Mouse (Mus musculus): ENCODE measurements at regions not wholly inside any gene's neighbourhood (a gene's known extent, or its start where the extent isn't known, plus 50 kb on each side); places are given as distances from the start of the nearest gene placed in this dataset.

- ATAC-seq (replicated peaks; ENCODE audit: low read depth, poor library complexity, severe bottlenecking) = no peak
Observed at GRCm38 (mm10) chr2:137981766-137982165, 274.6 kb upstream of the Btbd3 start.

- ATAC-seq (replicated peaks; ENCODE audit: low read depth, poor library complexity, severe bottlenecking) = no peak
Observed at GRCm38 (mm10) chr2:137977767-137978166, 278.6 kb upstream of the Btbd3 start.

- no peak for ATAC-seq (replicated peaks; ENCODE audit: low read depth, poor library complexity, severe bottlenecking)
Observed at GRCm38 (mm10) chr2:137974651-137975050, 281.7 kb upstream of the Btbd3 start.

- ATAC-seq (replicated peaks; ENCODE audit: low read depth, poor library complexity, severe bottlenecking) = no peak
Observed at GRCm38 (mm10) chr2:137969156-137969555, 287.2 kb upstream of the Btbd3 start.

- no peak for ATAC-seq (replicated peaks; ENCODE audit: low read depth, poor library complexity, severe bottlenecking)
Observed at GRCm38 (mm10) chr2:137966460-137967076, 289.8 kb upstream of the Btbd3 start.

DNA sequence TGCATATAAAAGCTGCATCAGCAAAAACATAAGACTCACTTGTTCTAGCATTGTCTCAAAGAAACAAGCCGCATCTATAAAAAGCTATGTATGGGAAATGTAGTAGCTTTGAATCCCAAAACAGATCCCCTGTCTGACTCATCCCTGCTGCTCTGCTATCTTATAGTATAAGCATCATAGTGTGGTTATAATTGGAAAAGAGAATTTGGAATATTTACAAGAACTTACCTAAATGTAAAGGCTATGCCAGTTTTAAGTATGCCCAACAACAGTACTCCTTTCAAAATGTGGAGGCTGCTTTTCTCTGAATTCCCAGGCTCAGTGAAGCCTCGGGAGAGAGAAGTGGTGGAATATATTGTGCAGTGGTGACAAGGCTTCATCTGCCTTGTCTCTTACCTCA lies 301.5 kb upstream of the Btbd3 start:
- no peak for ATAC-seq (replicated peaks; ENCODE audit: low read depth, poor library complexity, severe bottlenecking)

- ATAC-seq (replicated peaks; ENCODE audit: low read depth, poor library complexity, severe bottlenecking) = no peak
Observed at GRCm38 (mm10) chr2:137953144-137953543, 303.2 kb upstream of the Btbd3 start.

GRCm38 (mm10) chr2:137951942-137952341 lies 304.4 kb upstream of the Btbd3 start:
- no peak for ATAC-seq (replicated peaks; ENCODE audit: low read depth, poor library complexity, severe bottlenecking)

DNA sequence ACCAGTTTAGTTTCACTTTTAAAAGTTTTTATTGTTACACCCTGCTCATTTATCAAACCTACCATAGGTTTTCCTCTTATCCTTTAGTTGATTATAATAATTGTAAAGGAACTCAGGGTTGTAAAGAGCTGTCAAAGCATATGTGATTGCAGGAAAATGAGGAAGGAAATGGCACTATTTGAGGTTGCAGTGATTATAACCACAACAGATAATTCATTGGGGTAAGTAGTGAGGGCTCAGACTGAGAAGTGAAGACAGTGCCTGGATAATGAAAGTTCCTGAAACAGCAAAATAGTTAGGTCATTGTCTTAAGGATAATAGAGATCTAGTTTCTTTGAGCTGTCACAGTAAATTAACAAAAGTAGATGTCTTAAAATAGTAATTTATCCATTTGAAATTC lies 305.4 kb upstream of the Btbd3 start:
- ATAC-seq (replicated peaks; ENCODE audit: low read depth, poor library complexity, severe bottlenecking) = peak; percentile 60

GRCm38 (mm10) chr2:137942753-137943152 lies 313.6 kb upstream of the Btbd3 start:
- peak; percentile 90 for ATAC-seq (replicated peaks; ENCODE audit: low read depth, poor library complexity, severe bottlenecking)

GRCm38 (mm10) chr2:137939591-137939990 lies 316.8 kb upstream of the Btbd3 start:
- no peak for ATAC-seq (replicated peaks; ENCODE audit: low read depth, poor library complexity, severe bottlenecking)

DNA sequence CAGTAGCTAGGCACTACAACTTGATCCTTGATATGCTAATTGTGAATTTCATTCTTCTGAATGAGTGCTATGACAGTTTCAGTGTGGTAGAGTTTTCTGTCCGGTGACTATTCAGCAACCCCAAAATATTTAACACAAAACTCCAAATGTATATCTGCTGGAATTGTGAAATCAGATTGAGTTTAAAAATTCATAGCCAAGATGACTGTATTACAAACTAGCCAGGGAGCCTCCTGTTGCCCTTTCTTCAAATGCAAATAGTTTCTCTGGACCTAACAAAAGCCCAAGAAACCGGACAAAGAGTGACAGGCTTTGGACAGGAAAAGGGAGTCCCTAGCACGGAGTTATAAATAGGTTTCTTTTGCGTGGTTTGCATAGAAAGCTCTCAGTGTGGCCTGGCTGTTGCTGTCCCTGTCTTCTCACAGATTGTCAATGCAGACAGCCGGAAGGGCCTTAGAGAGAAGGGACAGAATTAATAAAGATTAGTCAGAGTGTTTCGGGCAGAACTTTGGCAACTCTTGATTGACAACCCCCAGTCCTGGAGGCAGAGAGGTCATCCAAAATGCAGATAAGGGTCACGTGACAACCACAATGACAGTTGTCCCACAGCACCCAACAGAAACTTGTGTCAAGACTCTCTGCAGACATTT lies 317.4 kb upstream of the Btbd3 start:
- no peak for ATAC-seq (replicated peaks; ENCODE audit: low read depth, poor library complexity, severe bottlenecking)

GRCm38 (mm10) chr2:137936613-137937012 lies 319.8 kb upstream of the Btbd3 start:
- no peak for ATAC-seq (replicated peaks; ENCODE audit: low read depth, poor library complexity, severe bottlenecking)

DNA sequence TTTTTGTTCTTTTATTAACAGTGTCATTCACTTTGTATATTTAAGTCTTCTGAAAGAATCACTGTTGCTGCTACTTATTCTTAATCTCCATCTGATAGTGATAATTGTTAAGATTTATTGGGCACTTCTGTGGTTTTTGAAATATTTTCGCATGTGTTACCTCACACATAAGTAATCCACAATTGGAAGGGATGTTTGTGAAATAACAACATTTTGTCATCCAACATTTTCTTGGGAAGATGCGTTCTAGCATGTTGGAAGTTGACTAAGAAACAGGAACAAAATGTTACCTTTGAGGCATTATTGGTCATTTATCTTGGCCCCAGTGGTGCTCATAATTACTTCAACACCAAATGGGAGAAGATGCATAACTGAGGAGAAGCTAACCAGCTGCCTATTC lies 323.4 kb upstream of the Btbd3 start:
- ATAC-seq (replicated peaks; ENCODE audit: low read depth, poor library complexity, severe bottlenecking) = no peak

DNA sequence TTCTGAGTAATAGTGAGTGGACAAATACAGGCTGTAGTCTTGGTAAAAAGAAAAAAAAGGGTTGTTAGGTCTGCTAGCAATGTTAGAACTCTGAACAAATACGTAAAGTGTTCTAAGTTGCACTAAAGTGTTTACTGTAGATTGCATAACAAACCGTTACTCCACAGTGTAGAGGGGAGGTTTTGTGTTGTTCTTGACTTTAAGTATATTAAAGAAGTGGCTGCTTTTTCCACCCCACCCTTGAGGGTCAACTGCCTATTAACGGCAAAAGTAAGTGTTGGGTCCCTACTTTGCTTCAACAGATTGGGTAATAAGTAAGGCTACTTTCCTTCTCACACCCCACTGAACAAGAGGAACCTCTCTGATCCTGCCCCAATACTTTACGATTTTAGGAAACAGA lies 323.9 kb upstream of the Btbd3 start:
- ATAC-seq (replicated peaks; ENCODE audit: low read depth, poor library complexity, severe bottlenecking) = no peak

- no peak for ATAC-seq (replicated peaks; ENCODE audit: low read depth, poor library complexity, severe bottlenecking)
Observed at GRCm38 (mm10) chr2:137925488-137925887, 330.9 kb upstream of the Btbd3 start.

- no peak for ATAC-seq (replicated peaks; ENCODE audit: low read depth, poor library complexity, severe bottlenecking)
Observed at GRCm38 (mm10) chr2:137924576-137924975, 331.8 kb upstream of the Btbd3 start.

DNA sequence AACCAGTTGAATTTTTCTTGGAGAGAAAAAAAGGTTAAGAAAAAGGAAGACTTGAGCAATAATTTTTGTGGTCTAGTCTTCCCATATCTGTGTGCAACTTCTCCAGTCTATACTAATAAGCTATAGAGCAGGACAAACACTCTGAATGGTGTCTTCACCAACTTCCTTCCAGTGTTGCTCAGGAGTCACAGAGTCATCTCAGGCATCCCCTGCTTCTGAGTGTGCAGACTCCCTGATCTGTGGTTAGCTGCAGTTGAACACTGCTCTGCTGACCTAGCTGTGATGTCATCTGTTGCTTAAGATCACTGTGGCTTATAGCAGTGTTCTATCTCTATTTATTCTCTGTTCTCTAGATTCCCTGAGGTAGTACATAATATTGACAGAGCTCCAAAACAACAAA lies 357.9 kb upstream of the Btbd3 start:
- no peak for ATAC-seq (replicated peaks; ENCODE audit: low read depth, poor library complexity, severe bottlenecking)

DNA sequence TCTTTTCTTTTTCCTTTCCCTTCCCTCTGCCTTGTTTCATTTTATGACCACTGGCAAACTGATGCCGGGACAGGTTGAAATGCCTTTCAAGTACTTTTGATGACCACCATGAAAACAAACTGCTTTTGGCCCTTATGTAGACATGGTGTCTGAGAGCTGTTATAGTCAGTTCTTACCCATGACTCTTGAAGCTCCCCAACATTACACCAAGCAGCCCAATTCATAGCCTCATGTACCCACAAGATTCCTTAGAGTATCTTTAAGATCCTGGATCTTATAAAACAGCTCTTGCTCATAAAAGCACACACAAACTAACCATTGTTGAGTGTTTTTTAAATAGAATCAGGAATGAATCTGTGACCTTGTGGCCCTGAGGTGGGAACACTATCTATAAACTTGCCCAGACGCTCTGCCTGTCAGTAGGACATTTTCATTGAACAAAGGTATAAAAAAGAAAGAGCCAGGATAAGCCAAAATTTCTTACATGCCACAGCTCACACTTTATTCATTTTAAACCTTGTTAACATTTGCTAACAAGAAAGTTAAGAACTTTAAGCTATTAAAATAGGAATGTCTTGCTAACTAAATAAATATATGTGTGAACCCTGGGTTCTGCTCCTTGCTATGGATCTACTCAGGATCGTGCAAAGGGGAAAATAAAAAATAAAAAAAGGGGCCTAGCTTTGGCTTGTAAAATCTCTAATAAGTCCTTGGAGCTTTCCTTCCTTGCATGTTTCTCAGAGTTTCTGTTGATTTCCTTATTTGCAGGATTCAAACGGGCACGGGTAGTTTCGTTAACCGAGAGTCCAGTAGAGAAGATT lies 375.9 kb upstream of the Btbd3 start:
- ATAC-seq (replicated peaks; ENCODE audit: low read depth, poor library complexity, severe bottlenecking) = no peak

DNA sequence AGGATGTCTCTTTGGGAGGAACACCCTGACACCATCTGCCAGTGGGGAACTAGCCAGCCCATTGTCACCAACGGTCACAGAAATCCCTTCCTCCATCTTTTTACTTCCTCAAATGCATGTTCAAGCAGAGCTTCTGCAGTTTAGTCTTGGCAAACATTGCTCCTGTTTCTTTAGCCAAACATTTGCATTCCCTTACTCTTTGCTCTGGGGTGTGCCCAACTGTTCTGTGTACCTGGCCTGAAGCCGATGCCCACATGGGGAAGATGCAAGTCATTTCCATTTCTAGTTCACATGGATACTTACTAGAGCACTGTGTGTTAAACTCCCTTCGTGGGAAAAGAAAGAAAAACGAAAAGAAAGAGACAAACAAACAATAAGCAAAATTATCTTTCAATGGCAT lies 386.7 kb upstream of the Btbd3 start:
- no peak for ATAC-seq (replicated peaks; ENCODE audit: low read depth, poor library complexity, severe bottlenecking)

- no peak for ATAC-seq (replicated peaks; ENCODE audit: low read depth, poor library complexity, severe bottlenecking)
Observed at GRCm38 (mm10) chr2:137854494-137854893, 401.9 kb upstream of the Btbd3 start.
